In the genomic region with DNA sequence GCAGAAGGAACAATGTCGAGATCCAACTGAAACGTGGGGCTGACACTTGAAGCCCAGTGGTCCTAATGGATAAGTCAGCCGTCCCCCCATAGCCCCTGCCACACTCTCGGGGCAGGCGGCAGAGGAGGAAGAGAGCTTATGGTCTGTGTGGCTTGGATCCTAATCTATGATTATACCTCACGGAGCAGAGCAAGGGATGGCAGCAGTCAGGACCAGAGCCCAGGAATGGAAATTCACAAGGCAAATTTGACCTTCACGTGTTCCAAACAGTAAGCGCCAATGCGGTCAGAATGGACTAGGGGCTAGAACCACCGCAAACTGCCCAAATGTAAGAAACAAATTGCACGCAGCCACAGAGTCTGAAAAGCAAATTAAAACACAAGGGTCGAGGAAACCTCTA, we compare ENCODE assay signal across 14 mouse cellular contexts. TPM values are rescaled to one million over a fixed set of nuclear protein-coding genes. Genes with fewer than 3 reads are reported as not detected.
A peak's percentile ranks its signal among the peaks of the same experiment; 100 is the strongest.
DNase-seq lines count a peak whose midpoint lies in the region; ATAC-seq and TF ChIP-seq lines count a peak whose summit lies in the region.
"Had no signal": no experiment of that assay in that cellular context is flagged by ENCODE, and none has a peak within 500 bp of the region (broad histone marks: within the 10 kb centered on the region; RNA-seq: fewer than 3 reads in every experiment).

No protein-coding gene starts in this region.

- H3K4me3 ChIP-seq in kidney, embryonic 14.5 days (ENCODE audit: low read length), result no peak overlapping the region
- no peak overlapping the region for H3K4me3 ChIP-seq in heart, postnatal 0 days (ENCODE audit: low read depth, low read length)
- H3K4me3 ChIP-seq in layer of hippocampus, adult 2 months, result no peak overlapping the region
- H3K4me3 ChIP-seq: midbrain, embryonic 15.5 days had no signal

- H3K4me2 ChIP-seq in kidney, embryonic 14.5 days (replicated peaks; ENCODE audit: low read depth, low read length), result no peak overlapping the region
- peak overlapping the region; percentile 26; the same call in 1 of the 2 replicates for H3K4me2 ChIP-seq in heart, postnatal 0 days (ENCODE audit: low read depth, low read length)
- H3K4me2 ChIP-seq: liver, embryonic 11.5 days; midbrain, embryonic 15.5 days had no signal

- no peak for TF ChIP-seq EP300 in heart, postnatal 0 days (IDR thresholded peaks at IDR 0.05; ENCODE audit: low read depth)

- no peaks in the 10 kb centered on the region for H3K27me3 ChIP-seq in kidney, embryonic 14.5 days (ENCODE audit: control insufficient read depth, insufficient read depth, low read length)
- H3K27me3 ChIP-seq in heart, postnatal 0 days (ENCODE audit: control insufficient read depth, insufficient read depth, low read length), result no peaks in the 10 kb centered on the region
- H3K27me3 ChIP-seq: midbrain, embryonic 15.5 days had no signal

- WGBS in kidney, embryonic 14.5 days, result 89% methylated on average over 12 of the region's 12 CpGs
- 47% methylated on average over 12 of the region's 12 CpGs for WGBS in heart, postnatal 0 days

- ATAC-seq in kidney, embryonic 14.5 days (ENCODE audit: low FRiP score, low TSS enrichment), result no peak
- ATAC-seq in activated CD4-positive, CD25-positive, alpha-beta regulatory T cell, adult 4 months, result peak; percentile 0
- no peak for ATAC-seq in heart, postnatal 0 days (ENCODE audit: insufficient read depth, low read depth)
- ATAC-seq: hindbrain, embryonic 16.5 days; midbrain, embryonic 15.5 days had no signal

- DNase-seq in adrenal gland, adult 8-10 months, result peak; percentile 38
- no peak for DNase-seq in adrenal gland, adult 18-20 months (ENCODE audit: low spot score in 2 of 2)
- peak; percentile 28 for DNase-seq in kidney, adult 11 months
- DNase-seq in heart, postnatal 0 days (ENCODE audit: low spot score), result no peak
- no peak for DNase-seq in layer of hippocampus, adult 2 months (ENCODE audit: low spot score in 2 of 2)
- DNase-seq in gastrocnemius, postnatal 10 days, result no peak
- DNase-seq: cerebellum, adult 8-10 months; embryo, embryonic 11 days had no signal

- peaks cover 10% of the 10 kb centered on the region for H3K4me1 ChIP-seq in kidney, embryonic 14.5 days (ENCODE audit: control insufficient read depth, insufficient read depth, low read length)
- peaks cover 70% of the 10 kb centered on the region for H3K4me1 ChIP-seq in heart, postnatal 0 days (ENCODE audit: control insufficient read depth, insufficient read depth)
- H3K4me1 ChIP-seq: midbrain, embryonic 15.5 days had no signal

- no peak for TF ChIP-seq CTCF in heart, postnatal 0 days (IDR thresholded peaks at IDR 0.05; ENCODE audit: low read depth)
- TF ChIP-seq CTCF in layer of hippocampus, adult 2 months (conservative IDR thresholded peaks at IDR 0.05), result no peak

- H3K9me3 ChIP-seq in kidney, embryonic 14.5 days (ENCODE audit: control insufficient read depth, low read length), result no peaks in the 10 kb centered on the region
- H3K9me3 ChIP-seq in heart, postnatal 0 days (replicated peaks; ENCODE audit: control insufficient read depth, low read length), result no peaks in the 10 kb centered on the region
- H3K9me3 ChIP-seq: midbrain, embryonic 15.5 days had no signal

- no peaks in the 10 kb centered on the region for H3K36me3 ChIP-seq in kidney, embryonic 14.5 days (ENCODE audit: control insufficient read depth, insufficient read depth, low read length)
- no peaks in the 10 kb centered on the region; the same call in 1 of the 2 replicates for H3K36me3 ChIP-seq in heart, postnatal 0 days (replicated peaks; ENCODE audit: control insufficient read depth, insufficient read depth, low read length)
- H3K36me3 ChIP-seq: midbrain, embryonic 15.5 days had no signal

- H3K9ac ChIP-seq in kidney, embryonic 14.5 days (ENCODE audit: low read depth, low read length), result no peak overlapping the region
- H3K9ac ChIP-seq in heart, postnatal 0 days (replicated peaks; ENCODE audit: low read depth, low read length), result no peak overlapping the region; the same call in 1 of the 2 replicates
- H3K9ac ChIP-seq: midbrain, embryonic 15.5 days had no signal

- no peak overlapping the region for H3K27ac ChIP-seq in kidney, embryonic 14.5 days (ENCODE audit: low read depth, low read length)
- peak overlapping the region; percentile 93 for H3K27ac ChIP-seq in heart, postnatal 0 days (ENCODE audit: low read depth)
- H3K27ac ChIP-seq in layer of hippocampus, adult 2 months, result no peak overlapping the region
- H3K27ac ChIP-seq: kidney, postnatal 0 days; midbrain, embryonic 15.5 days had no signal

RNA-seq across cellular contexts. Expression of a gene that starts 14.5 kb away (rescaled TPM):
- 10 to 100 TPM; 47.7 to 91.4 (median 68.9) TPM for total RNA-seq in adrenal gland, adult 8-10 months (2022)
- 100 to 1,000 TPM in 1 of 2 experiments, 10 to 100 TPM in 1; 96.3 to 122 TPM for total RNA-seq in adrenal gland, adult 18-20 months (2021)
- 9.6 and 16.7 TPM in 2 replicates for polyA plus RNA-seq in kidney, embryonic 14.5 days (2014; fragmentation: Nextera tagmentation; extraction: Ambion mirVana)
- polyA plus RNA-seq in activated CD4-positive, CD25-positive, alpha-beta regulatory T cell, adult 4 months (2017; shearing (Covaris generic)), result 100 to 1,000 TPM; 111 to 120 TPM
- total RNA-seq in heart, postnatal 0 days (2014; rRNA removed; ENCODE audit: low replicate concordance), result 149 and 162 TPM in 2 replicates
- polyA plus RNA-seq in heart, postnatal 0 days (2015; fragmentation: Nextera tagmentation; extraction: Ambion mirVana), result 77.3 and 82.9 TPM in 2 replicates
- total RNA-seq in layer of hippocampus, adult 2 months (2021), result 100 to 1,000 TPM; 210 to 212 TPM
- total RNA-seq in gastrocnemius, postnatal 10 days (2021), result 1 to 10 TPM; 8.1 to 9.9 TPM

Comparison
In these comparisons a context has a peak if more than half of its experiments do, and no peak if none do; other contexts are left out.
1. DNase-seq: peak in adrenal gland, adult 8-10 months (single experiment) and kidney, adult 11 months (single experiment); none in adrenal gland, adult 18-20 months (0 of 2), heart, postnatal 0 days (single experiment), layer of hippocampus, adult 2 months (0 of 2) and gastrocnemius, postnatal 10 days (single experiment).
2. RNA of a gene that starts 14.5 kb away (total RNA-seq): 210 to 212 TPM in layer of hippocampus, adult 2 months, 149 to 162 TPM in heart, postnatal 0 days, 96.3 to 122 TPM in adrenal gland, adult 18-20 months and 47.7 to 91.4 TPM in adrenal gland, adult 8-10 months; 8.1 to 9.9 TPM in gastrocnemius, postnatal 10 days; every median in the first group is over 4 times any median in the second.